20 mouse cellular contexts compared by ENCODE assay signal in genomic region chr2:157394868-157395267, GRCm38 (mm10). TPM values are rescaled to one million over a fixed set of nuclear protein-coding genes. Genes with fewer than 3 reads are reported as not detected.
DNase-seq lines count a peak whose midpoint lies in the region; ATAC-seq and TF ChIP-seq lines count a peak whose summit lies in the region.
"Had no signal": no experiment of that assay in that cellular context is flagged by ENCODE, and none has a peak within 500 bp of the region (broad histone marks: within the 10 kb centered on the region; RNA-seq: fewer than 3 reads in every experiment).

No protein-coding gene starts in this region.

- DNase-seq in liver, postnatal 0 days: no peak
- DNase-seq in intestine, embryonic 14.5 days (ENCODE audit: low spot score): no peak
- peak; percentile 68 for DNase-seq in lung, embryonic 14.5 days
- no peak for DNase-seq in embryo, embryonic 9.5 days (ENCODE audit: extremely low spot score)
- DNase-seq: adrenal gland, postnatal 10 days; forebrain, postnatal 0 days; gastrocnemius, postnatal 36 days; kidney, adult 18-20 months; kidney, postnatal 36 days; right cerebral cortex, postnatal 14 days; thymus, postnatal 36 days had no signal

- H3K4me3 ChIP-seq in liver, postnatal 0 days (ENCODE audit: low read depth, low read length): no peak overlapping the region
- H3K4me3 ChIP-seq in liver, embryonic 12.5 days: no peak overlapping the region
- H3K4me3 ChIP-seq in intestine, embryonic 14.5 days (ENCODE audit: low read depth, low read length): no peak overlapping the region
- H3K4me3 ChIP-seq in lung, embryonic 14.5 days (ENCODE audit: low read depth, low read length): no peak overlapping the region
- H3K4me3 ChIP-seq in stomach, embryonic 14.5 days (ENCODE audit: low read depth, low read length): no peak overlapping the region
- H3K4me3 ChIP-seq: embryonic facial prominence, embryonic 13.5 days had no signal

- H3K4me1 ChIP-seq in liver, postnatal 0 days (ENCODE audit: insufficient read depth): peaks cover 5% of the 10 kb centered on the region; the same call in 1 of the 2 replicates
- peaks cover 17% of the 10 kb centered on the region for H3K4me1 ChIP-seq in liver, embryonic 12.5 days
- H3K4me1 ChIP-seq in intestine, embryonic 14.5 days (replicated peaks; ENCODE audit: control insufficient read depth, insufficient read depth, low read length): peaks cover 7% of the 10 kb centered on the region
- H3K4me1 ChIP-seq in lung, embryonic 14.5 days (ENCODE audit: insufficient read depth): peaks cover 13% of the 10 kb centered on the region
- peaks cover 16% of the 10 kb centered on the region; the same call in 1 of the 2 replicates for H3K4me1 ChIP-seq in stomach, embryonic 14.5 days (ENCODE audit: control insufficient read depth, insufficient read depth, low read length)

- peak overlapping the region; percentile 63 for H3K27ac ChIP-seq in liver, postnatal 0 days (ENCODE audit: low read depth)
- H3K27ac ChIP-seq in liver, embryonic 12.5 days: no peak overlapping the region
- H3K27ac ChIP-seq in intestine, embryonic 14.5 days (ENCODE audit: low read depth): peak overlapping the region; percentile 66
- H3K27ac ChIP-seq in lung, embryonic 14.5 days (ENCODE audit: low read depth): peak overlapping the region; percentile 93
- peak overlapping the region; percentile 82 for H3K27ac ChIP-seq in stomach, embryonic 14.5 days (ENCODE audit: low read length)
- H3K27ac ChIP-seq: embryonic facial prominence, embryonic 13.5 days had no signal

- TF ChIP-seq EP300 in liver, postnatal 0 days (IDR thresholded peaks at IDR 0.05; ENCODE audit: low read depth): no peak

- no peak overlapping the region for H3K9ac ChIP-seq in liver, postnatal 0 days (replicated peaks)
- no peak overlapping the region for H3K9ac ChIP-seq in liver, embryonic 12.5 days
- H3K9ac ChIP-seq in intestine, embryonic 14.5 days (ENCODE audit: low read length): no peak overlapping the region
- 0 out of 2 replicates have a peak overlapping the region, but pooled peaks have one; percentile 9 for H3K9ac ChIP-seq in lung, embryonic 14.5 days
- H3K9ac ChIP-seq in stomach, embryonic 14.5 days (replicated peaks; ENCODE audit: low read depth, low read length): no peak overlapping the region
- H3K9ac ChIP-seq: embryonic facial prominence, embryonic 13.5 days; forebrain, postnatal 0 days had no signal

- peaks cover 8% of the 10 kb centered on the region; the same call in 1 of the 2 replicates for H3K36me3 ChIP-seq in liver, postnatal 0 days (replicated peaks; ENCODE audit: insufficient read depth, low read length)
- H3K36me3 ChIP-seq in liver, embryonic 12.5 days: peaks cover 52% of the 10 kb centered on the region
- H3K36me3 ChIP-seq in intestine, embryonic 14.5 days (ENCODE audit: control insufficient read depth, insufficient read depth, low read length): peaks cover 24% of the 10 kb centered on the region
- peaks cover 46% of the 10 kb centered on the region for H3K36me3 ChIP-seq in lung, embryonic 14.5 days (ENCODE audit: insufficient read depth)
- peaks cover 11% of the 10 kb centered on the region for H3K36me3 ChIP-seq in stomach, embryonic 14.5 days (ENCODE audit: control insufficient read depth, insufficient read depth, low read length)

- no peaks in the 10 kb centered on the region for H3K9me3 ChIP-seq in liver, postnatal 0 days (ENCODE audit: low read length)
- H3K9me3 ChIP-seq in liver, embryonic 12.5 days (replicated peaks): peaks cover 4% of the 10 kb centered on the region; the same call in 1 of the 2 replicates
- peaks cover 3% of the 10 kb centered on the region; the same call in 1 of the 2 replicates for H3K9me3 ChIP-seq in intestine, embryonic 14.5 days (ENCODE audit: control insufficient read depth, low read length)
- H3K9me3 ChIP-seq in lung, embryonic 14.5 days (ENCODE audit: low read depth, low read length): no peaks in the 10 kb centered on the region; the same call in 1 of the 2 replicates
- 0 out of 2 replicates have a peak, but pooled peaks cover 3% of the 10 kb centered on the region for H3K9me3 ChIP-seq in stomach, embryonic 14.5 days (ENCODE audit: control insufficient read depth, low read depth, low read length)
- H3K9me3 ChIP-seq: embryonic facial prominence, embryonic 13.5 days had no signal

- no peaks in the 10 kb centered on the region for H3K27me3 ChIP-seq in liver, postnatal 0 days (ENCODE audit: insufficient read depth, low read length)
- no peaks in the 10 kb centered on the region for H3K27me3 ChIP-seq in liver, embryonic 12.5 days (replicated peaks)
- no peaks in the 10 kb centered on the region for H3K27me3 ChIP-seq in intestine, embryonic 14.5 days (replicated peaks; ENCODE audit: control insufficient read depth, insufficient read depth, low read length)
- H3K27me3 ChIP-seq in lung, embryonic 14.5 days (ENCODE audit: insufficient read depth, low read length): no peaks in the 10 kb centered on the region
- no peaks in the 10 kb centered on the region for H3K27me3 ChIP-seq in stomach, embryonic 14.5 days (ENCODE audit: control insufficient read depth, insufficient read depth, low read length)
- H3K27me3 ChIP-seq: CH12.LX; embryonic facial prominence, embryonic 13.5 days; Patski had no signal

- peak overlapping the region; percentile 45 for H3K4me2 ChIP-seq in liver, postnatal 0 days (ENCODE audit: low read depth, low read length)
- H3K4me2 ChIP-seq in liver, embryonic 12.5 days: no peak overlapping the region
- no peak overlapping the region for H3K4me2 ChIP-seq in intestine, embryonic 14.5 days (ENCODE audit: low read length)
- peak overlapping the region; percentile 20; the same call in 1 of the 2 replicates for H3K4me2 ChIP-seq in lung, embryonic 14.5 days
- H3K4me2 ChIP-seq in stomach, embryonic 14.5 days (replicated peaks; ENCODE audit: low read depth, low read length): no peak overlapping the region
- H3K4me2 ChIP-seq: embryonic facial prominence, embryonic 13.5 days; liver, embryonic 11.5 days had no signal

- no peak for ATAC-seq in liver, postnatal 0 days
- ATAC-seq in liver, embryonic 12.5 days: no peak
- ATAC-seq in intestine, embryonic 14.5 days (replicated peaks; ENCODE audit: low FRiP score, low TSS enrichment, low read depth): peak; percentile 75
- ATAC-seq in lung, embryonic 14.5 days (ENCODE audit: insufficient read depth): peak; percentile 60
- peak; percentile 60 for ATAC-seq in stomach, embryonic 14.5 days (ENCODE audit: insufficient number of reproducible peaks, insufficient read depth, low FRiP score, low read depth)
- no peak for ATAC-seq in megakaryocyte-erythroid progenitor cell, adult 5-6 weeks (replicated peaks; ENCODE audit: low FRiP score, low TSS enrichment, poor library complexity, severe bottlenecking)
- ATAC-seq: forebrain, postnatal 0 days; Patski had no signal

- no peak for TF ChIP-seq CTCF in liver, postnatal 0 days (IDR thresholded peaks at IDR 0.05; ENCODE audit: low read depth)
- TF ChIP-seq CTCF in lung, embryonic 14.5 days (IDR thresholded peaks at IDR 0.05; ENCODE audit: low read depth): no peak

- WGBS in liver, postnatal 0 days (ENCODE audit: insufficient replicate concordance): 61% methylated on average over 6 of the region's 6 CpGs
- WGBS in liver, embryonic 12.5 days (ENCODE audit: insufficient replicate concordance): 66% methylated on average over 6 of the region's 6 CpGs
- 42% methylated on average over 6 of the region's 6 CpGs for WGBS in intestine, embryonic 14.5 days
- 46% methylated on average over 6 of the region's 6 CpGs for WGBS in lung, embryonic 14.5 days
- WGBS in stomach, embryonic 14.5 days: 47% methylated on average over 6 of the region's 6 CpGs

RNA-seq across cellular contexts. Expression of gene Src, which starts 23.4 kb away (rescaled TPM):
- polyA plus RNA-seq in liver, postnatal 0 days (2015; fragmentation: Nextera tagmentation; extraction: Ambion mirVana): 1.6 and 1.8 TPM in 2 replicates
- 4.5 TPM in 2 replicates for polyA plus RNA-seq in liver, embryonic 12.5 days (2016; fragmentation: Nextera tagmentation; extraction: Ambion mirVana)
- polyA plus RNA-seq in intestine, embryonic 14.5 days (2014; fragmentation: Nextera tagmentation; extraction: Ambion mirVana): 15.4 and 17.5 TPM in 2 replicates
- polyA plus RNA-seq in lung, embryonic 14.5 days (2014; fragmentation: Nextera tagmentation; extraction: Ambion mirVana): 16.4 and 18.9 TPM in 2 replicates
- polyA plus RNA-seq in stomach, embryonic 14.5 days (2014; fragmentation: Nextera tagmentation; extraction: Ambion mirVana): 17.1 and 17.2 TPM in 2 replicates
- 0.42 TPM in 1 of 2 replicates, not detected in the other for total RNA-seq in megakaryocyte-erythroid progenitor cell, adult 5-6 weeks (2014; fragmentation: Nextera tagmentation)
- total RNA-seq in megakaryocyte-erythroid progenitor cell, adult 5-6 weeks (2017): 0.75 and 1.3 TPM in 2 replicates

RNA-seq across cellular contexts. Expression of gene Manbal, which starts 27.5 kb away (rescaled TPM):
- polyA plus RNA-seq in liver, postnatal 0 days (2015; fragmentation: Nextera tagmentation; extraction: Ambion mirVana): 22.8 and 23.4 TPM in 2 replicates
- polyA plus RNA-seq in liver, embryonic 12.5 days (2016; fragmentation: Nextera tagmentation; extraction: Ambion mirVana): 26.6 and 28.0 TPM in 2 replicates
- polyA plus RNA-seq in intestine, embryonic 14.5 days (2014; fragmentation: Nextera tagmentation; extraction: Ambion mirVana): 43.3 and 48.9 TPM in 2 replicates
- polyA plus RNA-seq in lung, embryonic 14.5 days (2014; fragmentation: Nextera tagmentation; extraction: Ambion mirVana): 38.7 and 42.6 TPM in 2 replicates
- 47.3 and 49.2 TPM in 2 replicates for polyA plus RNA-seq in stomach, embryonic 14.5 days (2014; fragmentation: Nextera tagmentation; extraction: Ambion mirVana)
- 27.2 and 33.9 TPM in 2 replicates for total RNA-seq in megakaryocyte-erythroid progenitor cell, adult 5-6 weeks (2014; fragmentation: Nextera tagmentation)
- total RNA-seq in megakaryocyte-erythroid progenitor cell, adult 5-6 weeks (2017): 8.6 and 17.3 TPM in 2 replicates

RNA-seq across cellular contexts. Expression of gene Ghrh, which starts 47.6 kb away (rescaled TPM):
- polyA plus RNA-seq in liver, postnatal 0 days (2015; fragmentation: Nextera tagmentation; extraction: Ambion mirVana): not detected in 2 replicates
- polyA plus RNA-seq in liver, embryonic 12.5 days (2016; fragmentation: Nextera tagmentation; extraction: Ambion mirVana): not detected in 2 replicates
- 0.68 TPM in 1 of 2 replicates, not detected in the other for polyA plus RNA-seq in intestine, embryonic 14.5 days (2014; fragmentation: Nextera tagmentation; extraction: Ambion mirVana)
- polyA plus RNA-seq in lung, embryonic 14.5 days (2014; fragmentation: Nextera tagmentation; extraction: Ambion mirVana): not detected in 2 replicates
- not detected in 2 replicates for polyA plus RNA-seq in stomach, embryonic 14.5 days (2014; fragmentation: Nextera tagmentation; extraction: Ambion mirVana)
- not detected in 2 replicates for total RNA-seq in megakaryocyte-erythroid progenitor cell, adult 5-6 weeks (2014; fragmentation: Nextera tagmentation)
- total RNA-seq in megakaryocyte-erythroid progenitor cell, adult 5-6 weeks (2017): not detected in 2 replicates
- total RNA-seq: adrenal gland, postnatal 10 days; CH12.LX; gastrocnemius, postnatal 36 days; left cerebral cortex, postnatal 14 days had no signal
- polyA plus RNA-seq: heart, embryonic 14.5 days; liver, embryonic 11.5 days; Patski had no signal

Comparison
In these comparisons a context has a peak if more than half of its experiments do, and no peak if none do; other contexts are left out.
1. H3K4me2 ChIP-seq: peak in liver, postnatal 0 days (single experiment) and lung, embryonic 14.5 days (single experiment); none in liver, embryonic 12.5 days (single experiment), intestine, embryonic 14.5 days (single experiment) and stomach, embryonic 14.5 days (single experiment).
2. ATAC-seq: peak in intestine, embryonic 14.5 days (single experiment), lung, embryonic 14.5 days (single experiment) and stomach, embryonic 14.5 days (single experiment); none in liver, postnatal 0 days (single experiment), liver, embryonic 12.5 days (single experiment) and megakaryocyte-erythroid progenitor cell, adult 5-6 weeks (single experiment).